Mouse (Mus musculus) splenic B cell, adult 2 months (primary cell): ENCODE results near the gene Rtl4.

Source experiments
- DNase-seq: peaks from one replicate; pipeline ENCODE4 v3.0.0-alpha.2; 2011; ENCODE audit warnings: low read depth, low spot score
- H3K27me3 ChIP-seq: 2 replicates; pipeline ENCODE4 v1.6.1; 2012; ENCODE audit warnings: mild to moderate bottlenecking, low read length, moderate library complexity, mixed read lengths; ENCODE audit not compliant: control insufficient read depth, poor library complexity, insufficient read depth, severe bottlenecking
- H3K36me3 ChIP-seq: 2 replicates; pipeline ENCODE4 v1.6.1; 2012; ENCODE audit warnings: mild to moderate bottlenecking, low read length, moderate library complexity, mixed read lengths; ENCODE audit not compliant: control insufficient read depth, poor library complexity, insufficient read depth, severe bottlenecking

Rtl4 gene

DNA sequence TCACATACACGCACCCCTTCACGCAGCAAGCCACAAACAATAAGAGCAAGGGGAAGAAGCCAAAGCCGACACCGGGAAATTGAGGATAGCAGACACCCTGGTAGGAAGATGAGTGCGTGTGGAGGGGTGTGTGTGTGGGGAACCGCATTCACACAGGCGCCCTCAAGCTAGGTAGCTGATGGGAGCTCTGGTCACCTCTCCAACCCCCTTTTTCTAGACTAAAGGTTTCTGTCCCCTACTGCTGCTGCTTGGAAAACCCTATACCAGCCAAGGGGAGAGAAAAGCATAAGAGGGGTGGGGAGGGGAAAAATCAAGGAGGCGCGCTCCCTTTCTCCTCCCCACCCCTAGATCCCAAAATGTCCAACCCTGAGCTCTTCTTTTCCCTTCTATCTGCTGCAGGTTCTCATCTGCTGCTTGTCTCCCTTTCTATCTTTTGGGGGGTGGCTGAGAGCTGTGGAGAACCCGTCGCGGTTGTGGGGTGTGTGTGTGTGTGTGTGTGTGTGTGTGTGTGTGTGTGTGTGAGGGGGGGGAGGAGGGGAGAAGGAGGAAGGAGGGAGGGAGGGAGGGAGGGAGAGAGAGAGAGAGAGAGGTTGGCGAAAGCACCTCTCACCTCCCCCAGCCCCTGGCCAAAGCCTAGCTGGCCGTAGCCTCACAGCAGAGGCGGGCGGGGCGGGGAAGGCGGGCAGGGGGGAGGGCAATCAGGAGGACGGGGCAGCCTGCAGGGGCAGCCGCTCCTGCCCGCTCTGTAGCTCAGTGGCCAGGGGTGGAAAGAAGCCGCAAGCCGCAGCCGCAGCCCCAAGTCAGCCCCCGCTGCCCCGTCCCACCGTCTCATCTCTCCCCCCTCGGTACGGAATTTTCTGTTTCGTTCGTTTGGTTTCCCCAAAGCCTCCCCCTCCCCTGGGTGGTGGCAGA lies at the start of gene Rtl4:
Rtl4 (plus strand) TSS at position 701 of the 912 bp plus-strand sequence.
- H3K36me3 ChIP-seq = no peaks in the 10 kb centered on the region
- DNase-seq = no peak
- H3K27me3 ChIP-seq = no peaks in the 10 kb centered on the region

DNA sequence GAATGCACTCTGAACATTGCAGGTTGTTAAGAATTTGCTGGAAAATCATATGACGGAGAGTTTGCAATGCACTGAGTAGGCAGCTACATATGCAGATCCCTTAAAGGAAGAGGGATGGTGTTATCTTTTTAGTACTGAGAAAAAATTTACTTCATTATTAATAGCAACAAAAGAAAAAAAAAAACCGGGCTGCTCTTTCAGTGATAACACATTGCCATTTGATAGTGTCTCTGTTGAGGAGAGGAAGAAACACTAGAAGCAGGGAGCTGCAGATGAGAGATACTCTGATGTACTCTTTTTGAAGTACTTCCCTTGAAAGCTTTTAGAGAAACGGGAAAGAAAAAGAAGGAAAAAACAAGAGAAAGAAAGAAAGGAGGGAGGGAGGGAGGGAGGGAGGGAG lies 44.0 kb upstream of the Rtl4 start:
- DNase-seq = no peak
- H3K27me3 ChIP-seq = no peaks in the 10 kb centered on the region

DNA sequence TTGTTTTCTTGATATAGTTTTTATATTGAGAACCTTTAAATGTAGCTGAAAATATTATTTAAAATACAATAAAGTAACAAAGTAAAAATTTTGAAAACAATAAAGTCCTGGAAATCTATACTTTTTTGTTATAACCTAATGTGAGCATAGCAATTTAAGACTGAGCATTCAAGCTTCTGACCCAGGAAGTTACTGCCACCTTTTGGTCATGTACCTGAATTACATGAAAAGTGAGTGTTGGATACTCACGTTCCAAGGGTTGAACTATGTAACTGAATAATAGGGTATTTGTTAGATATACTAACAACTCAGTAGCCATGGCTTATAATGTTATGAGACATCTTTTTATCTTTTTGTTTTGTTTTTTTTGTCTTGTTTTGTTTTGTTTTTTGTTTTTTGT lies 43.3 kb upstream of the Rtl4 start:
- Histone ChIP-seq H3K27me3 (no peaks in the 10 kb centered on the region), H3K36me3 (no peaks in the 10 kb centered on the region)
- DNase-seq = peak; percentile 66

More for the DNA sequence above, 44.0 kb upstream of the Rtl4 start:
- H3K36me3 ChIP-seq = no peaks in the 10 kb centered on the region

DNA sequence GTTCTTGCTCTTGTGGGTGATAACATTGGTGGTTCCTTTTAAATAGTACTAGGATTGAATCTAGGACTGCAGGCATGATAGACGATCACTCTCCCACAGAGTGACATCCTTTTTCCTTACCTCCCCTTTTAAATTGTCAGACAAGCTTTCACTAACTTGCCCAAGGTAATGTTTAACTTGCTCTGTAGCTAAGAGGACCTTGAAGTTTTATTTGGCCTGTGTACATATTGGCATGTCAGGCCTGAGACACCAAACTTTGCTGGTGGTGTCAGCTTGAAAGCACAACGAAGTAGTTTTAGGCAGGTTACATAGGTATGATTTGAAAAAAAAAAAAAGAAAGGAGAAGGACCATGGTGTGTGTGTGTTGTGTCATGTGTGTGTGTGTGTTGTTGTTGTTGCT lies 36.5 kb upstream of the Rtl4 start:
- Histone ChIP-seq H3K36me3 (no peaks in the 10 kb centered on the region), H3K27me3 (no peaks in the 10 kb centered on the region)
- no peak for DNase-seq

DNA sequence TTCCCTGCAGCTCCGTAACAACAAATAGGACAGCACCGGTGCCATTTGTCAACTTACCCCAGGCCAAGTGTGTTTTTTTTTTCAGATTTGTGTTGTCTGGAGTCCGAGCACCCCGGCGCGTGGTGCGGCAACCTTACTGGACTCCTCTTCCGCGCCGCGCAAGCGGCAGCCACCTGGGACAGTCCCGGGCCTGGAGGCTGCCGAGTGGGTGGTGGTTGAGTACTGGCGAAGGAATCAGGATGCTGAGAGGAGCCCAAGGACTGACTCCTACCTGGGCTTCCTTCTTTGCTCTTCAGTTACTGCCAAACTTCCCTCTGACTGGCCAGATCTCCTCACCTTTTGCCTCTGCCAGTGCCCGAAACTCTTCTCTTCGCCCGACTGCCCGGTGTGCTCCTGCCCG lies 965 bp upstream of the Rtl4 start:
- no peak for DNase-seq

DNA sequence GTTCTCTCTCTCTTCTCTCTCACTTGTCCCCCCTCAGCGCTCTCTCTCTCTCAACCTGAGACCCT lies 733 bp upstream of the Rtl4 start, which contains the start of gene Trpc5:
Trpc5 (minus strand) TSS at position 39 of the 65 bp plus-strand sequence.
- Histone ChIP-seq H3K36me3 (no peaks in the 10 kb centered on the region), H3K27me3 (no peaks in the 10 kb centered on the region)
- no peak for DNase-seq

More for the DNA sequence above, 965 bp upstream of the Rtl4 start:
- no peaks in the 10 kb centered on the region for H3K27me3 ChIP-seq
- no peaks in the 10 kb centered on the region for H3K36me3 ChIP-seq

DNA sequence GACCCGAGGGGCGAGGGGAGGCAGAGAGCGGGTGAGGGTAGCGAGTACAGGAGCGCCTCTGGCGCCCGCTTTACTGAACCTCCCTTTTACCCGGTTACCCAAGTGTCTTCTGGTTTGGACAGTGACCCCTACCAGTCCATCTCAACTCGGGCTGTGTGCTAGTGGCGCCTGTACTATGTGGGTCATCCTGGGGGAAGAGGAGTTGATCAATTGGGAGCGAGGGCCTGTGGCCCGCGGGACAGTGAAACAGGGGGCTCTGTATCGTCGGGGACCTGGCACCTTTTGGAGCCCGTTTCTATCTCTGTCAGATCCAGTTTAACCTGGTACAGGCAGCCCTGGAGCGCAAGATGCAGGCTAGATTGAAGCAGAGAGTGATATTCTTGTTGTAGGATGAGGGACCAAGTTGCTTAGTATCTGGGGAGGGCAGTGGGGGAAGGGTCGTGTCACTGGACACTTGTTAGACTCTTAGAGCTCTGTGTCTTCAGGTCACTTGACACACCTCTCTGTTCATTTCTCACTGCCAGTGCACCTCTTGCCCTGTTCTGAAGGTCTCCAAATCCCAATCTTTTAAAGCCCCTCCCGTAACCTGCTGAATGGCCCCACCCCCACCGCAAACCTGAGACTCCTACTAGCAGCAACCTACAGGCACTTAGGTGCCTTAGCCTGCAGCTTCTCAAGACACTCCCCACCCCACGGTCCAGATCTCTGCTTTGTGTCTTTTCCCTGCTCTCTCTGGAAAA lies 582 bp downstream of the Rtl4 start:
- no peaks in the 10 kb centered on the region for H3K27me3 ChIP-seq
- DNase-seq = no peak
- H3K36me3 ChIP-seq = no peaks in the 10 kb centered on the region

DNA sequence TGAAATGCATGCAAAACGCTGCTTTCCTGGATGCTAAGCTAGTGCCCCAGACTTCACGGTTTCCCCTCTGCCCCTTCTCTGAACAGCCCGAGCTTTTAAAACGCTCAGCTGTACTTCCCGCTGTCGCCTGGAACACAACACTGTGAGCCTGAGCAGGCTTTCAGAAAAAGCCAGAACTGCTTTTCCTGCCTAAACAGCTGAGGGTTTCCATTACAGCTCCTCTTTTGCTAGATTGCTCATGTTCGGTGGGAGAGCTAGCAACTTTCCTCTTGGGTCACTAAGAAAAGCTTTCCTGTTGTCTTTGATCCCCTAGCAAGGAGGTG lies 1.1 kb downstream of the Rtl4 start:
- H3K36me3 ChIP-seq = no peaks in the 10 kb centered on the region
- H3K27me3 ChIP-seq = no peaks in the 10 kb centered on the region
- DNase-seq = no peak

DNA sequence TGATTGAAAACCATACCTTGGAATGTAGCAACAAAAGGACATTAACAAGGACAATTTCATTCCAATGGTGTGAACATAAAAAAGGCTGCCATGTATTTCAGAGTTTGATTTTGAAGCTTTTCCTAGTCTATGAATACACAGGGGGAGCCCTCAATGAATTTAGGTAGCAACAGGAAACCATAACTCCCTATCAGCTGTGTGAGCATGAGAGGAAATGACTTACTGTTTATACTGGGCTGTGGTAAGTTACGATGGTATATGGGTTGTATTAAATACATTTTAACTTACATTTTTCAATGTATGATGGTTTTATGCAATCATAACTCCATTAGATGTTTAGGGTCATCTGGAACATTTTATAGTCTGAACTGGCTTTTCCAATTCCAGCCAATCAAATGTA lies 27.6 kb downstream of the Rtl4 start:
- Histone ChIP-seq H3K36me3 (no peaks in the 10 kb centered on the region), H3K27me3 (no peaks in the 10 kb centered on the region)
- no peak for DNase-seq

DNA sequence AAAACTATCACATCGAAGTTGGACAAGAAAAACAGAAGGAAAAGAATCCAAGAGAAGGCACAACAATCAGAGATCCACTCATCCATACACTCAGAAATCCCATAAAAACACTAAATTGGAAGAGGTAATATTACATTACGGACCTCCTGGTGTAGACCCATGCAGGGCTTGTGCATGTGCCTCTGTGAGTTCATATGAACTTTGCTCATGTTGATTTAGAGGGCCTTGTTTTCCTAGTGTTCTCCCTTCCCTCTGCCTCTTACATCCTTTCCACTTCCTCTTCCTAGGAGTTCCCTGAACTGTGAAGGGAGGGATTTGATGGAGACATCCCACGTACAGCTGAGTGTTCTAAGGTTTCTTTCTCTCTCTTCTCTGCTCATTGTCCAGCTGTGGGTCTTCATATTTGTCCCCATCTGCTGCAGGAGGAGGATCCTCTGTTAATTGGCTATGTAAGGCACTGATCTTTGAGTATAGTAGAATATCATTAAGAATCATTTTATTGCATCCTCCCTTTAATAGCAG lies 58.9 kb downstream of the Rtl4 start:
- H3K36me3 ChIP-seq = no peaks in the 10 kb centered on the region
- no peaks in the 10 kb centered on the region for H3K27me3 ChIP-seq
- DNase-seq = no peak

DNA sequence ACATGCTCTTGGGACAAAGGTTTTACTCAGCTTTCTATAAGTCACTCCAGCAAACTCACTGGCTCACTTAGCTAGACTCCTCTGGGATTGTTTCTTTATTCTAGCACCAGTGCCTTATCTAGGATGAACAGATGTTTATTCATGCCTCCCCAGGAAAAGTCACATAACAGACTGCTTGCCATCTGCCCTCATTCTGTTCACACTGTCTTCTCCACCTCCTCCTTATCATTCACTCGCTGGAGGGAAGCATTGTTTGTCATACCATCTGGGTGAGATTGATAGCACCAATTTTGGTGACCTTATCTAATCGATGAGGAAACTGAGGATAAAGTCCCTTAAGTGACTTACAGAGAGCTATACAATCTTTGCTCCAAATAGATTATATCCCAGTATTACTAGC lies 298.3 kb downstream of the Rtl4 start:
- Histone ChIP-seq H3K36me3 (no peaks in the 10 kb centered on the region), H3K27me3 (no peaks in the 10 kb centered on the region)
- no peak for DNase-seq

DNA sequence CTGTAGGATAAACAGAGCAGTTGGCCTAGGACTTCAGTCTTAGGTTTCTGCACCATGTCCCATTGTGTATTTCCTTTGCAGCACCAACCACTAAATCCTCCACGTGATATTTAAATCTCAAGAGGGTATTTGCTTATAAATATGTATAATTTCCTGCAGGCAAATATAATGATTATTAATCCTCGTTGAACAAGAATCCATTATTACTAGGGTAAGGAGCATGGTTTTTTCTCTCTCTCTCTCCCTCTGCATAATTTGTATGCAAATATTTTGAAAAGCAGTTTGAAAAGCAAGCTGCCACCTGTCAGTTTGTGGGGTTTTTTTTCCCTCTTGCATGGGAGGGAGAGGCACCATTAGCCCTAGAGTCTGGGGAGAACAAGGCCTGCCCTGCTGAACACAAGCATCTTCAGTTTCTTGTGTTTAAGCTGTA lies 376.8 kb downstream of the Rtl4 start:
- Histone ChIP-seq H3K27me3 (no peaks in the 10 kb centered on the region), H3K36me3 (no peaks in the 10 kb centered on the region)
- DNase-seq = no peak

DNA sequence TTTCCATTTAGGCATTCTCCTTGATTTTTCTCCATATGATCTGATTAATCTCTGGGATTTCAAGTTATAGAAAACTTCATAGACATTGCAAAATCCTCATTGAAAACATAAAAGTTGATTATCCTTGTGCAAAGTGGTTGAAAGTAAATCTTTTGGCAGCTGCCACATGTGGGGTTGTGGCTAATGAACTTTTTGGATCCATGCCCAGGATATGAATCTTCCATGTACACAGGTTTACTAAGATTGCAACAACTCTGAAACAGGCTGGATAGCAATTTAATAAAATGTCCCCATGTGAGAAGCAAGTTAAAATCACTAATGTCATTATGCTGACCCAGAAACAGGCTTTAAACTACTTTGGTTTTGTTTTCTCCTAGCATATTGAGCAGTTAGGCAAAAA lies 401.1 kb downstream of the Rtl4 start:
- Histone ChIP-seq H3K27me3 (no peaks in the 10 kb centered on the region), H3K36me3 (no peaks in the 10 kb centered on the region)
- no peak for DNase-seq

DNA sequence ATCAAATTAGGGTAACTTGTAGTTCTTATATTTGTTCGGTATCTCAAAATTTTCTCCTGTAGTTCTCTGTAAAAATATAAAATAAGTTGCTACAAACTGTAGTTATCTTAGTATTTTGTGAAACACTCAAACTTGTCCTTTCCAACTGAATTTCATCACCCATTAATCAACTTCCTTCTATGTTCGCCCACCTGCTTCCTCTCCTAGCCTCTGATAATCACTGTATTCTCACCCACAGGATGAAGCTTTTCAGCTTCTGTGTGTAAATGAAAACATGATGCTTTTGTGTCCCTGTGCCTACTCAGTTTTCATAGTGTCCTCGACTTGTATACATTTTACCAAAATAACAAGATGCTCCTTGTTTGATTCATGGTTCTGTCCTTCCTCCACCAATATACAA lies 401.7 kb downstream of the Rtl4 start:
- Histone ChIP-seq H3K36me3 (no peaks in the 10 kb centered on the region), H3K27me3 (no peaks in the 10 kb centered on the region)
- DNase-seq = no peak

DNA sequence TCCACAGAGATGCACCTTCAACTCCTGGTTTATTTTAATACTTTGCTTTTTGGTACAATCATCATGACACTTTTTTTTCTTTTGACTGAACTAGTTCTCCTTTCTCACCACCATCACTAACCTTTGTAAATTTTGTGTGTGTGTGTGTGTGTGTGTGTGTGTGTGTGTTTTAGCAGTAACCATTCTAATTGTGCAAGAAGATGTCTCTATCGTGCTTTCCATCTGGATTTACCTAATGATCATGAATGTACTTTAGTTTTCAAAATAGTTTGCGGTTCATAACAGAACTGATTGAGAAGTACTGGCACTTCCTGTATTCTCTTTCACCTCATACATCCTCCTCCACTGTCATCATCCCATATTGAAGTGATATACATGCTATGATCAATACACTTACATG lies 402.3 kb downstream of the Rtl4 start:
- H3K36me3 ChIP-seq = no peaks in the 10 kb centered on the region
- no peak for DNase-seq
- H3K27me3 ChIP-seq = no peaks in the 10 kb centered on the region
